Mouse (Mus musculus) stomach, postnatal 0 days (tissue): ENCODE results near the gene Sft2d1.

Experiments
- CTCF ChIP-seq: IDR thresholded peaks from 2 replicates; pipeline ENCODE4 v1.5.1; 2016; ENCODE audit warnings: antibody characterized with exemption, low read depth, mild to moderate bottlenecking, moderate library complexity
- EP300 ChIP-seq: optimal IDR thresholded peaks from 2 replicates; pipeline ENCODE3; 2016; ENCODE audit warnings: antibody characterized with exemption

GRCm38 (mm10) chr17:8339666-8340374, 28.9 kb downstream of the Sft2d1 start:
- TF ChIP-seq CTCF (no peak), EP300 (no peak)
